Mouse (Mus musculus): ENCODE results near the gene Olfr484. TPM values are rescaled to one million over a fixed set of nuclear protein-coding genes. Genes with fewer than 3 reads are reported as not detected.

Gene Olfr484
- not detected in 2 replicates for polyA plus RNA-seq (2012; ENCODE audit: low replicate concordance)

GRCm38 (mm10) chr7:108127349-108127748 is at the start of gene Olfr484:
Gene Olfr484 (minus strand): TSS chr7:108127449.

GRCm38 (mm10) chr7:108172642-108173041 is 45.4 kb upstream of the Olfr484 start, which contains the start of gene Olfr486:
Gene Olfr486 (minus strand): TSS chr7:108172742.

DNA sequence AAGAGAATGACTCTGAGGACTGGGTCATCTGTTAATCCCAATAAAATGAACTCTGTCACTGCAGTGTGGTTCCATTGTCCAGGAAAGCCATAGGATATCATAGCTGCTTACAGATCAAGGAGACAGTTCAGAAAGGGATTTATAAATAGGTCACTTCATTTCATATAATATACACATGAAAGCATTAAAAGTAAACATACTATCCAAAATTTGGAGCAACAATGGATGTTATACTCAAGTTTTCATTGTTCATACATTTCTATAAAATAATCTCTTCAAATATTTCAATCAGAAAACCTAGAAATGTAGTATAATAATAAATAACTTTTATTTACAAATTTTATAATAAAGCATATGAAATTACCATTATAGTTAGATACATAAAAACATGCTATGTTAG is 32.5 kb upstream of the Olfr484 start, which contains the start of gene Olfr485:
TSS of gene Olfr485 (minus strand) at position 101 of the 400 bp plus-strand sequence.

DNA sequence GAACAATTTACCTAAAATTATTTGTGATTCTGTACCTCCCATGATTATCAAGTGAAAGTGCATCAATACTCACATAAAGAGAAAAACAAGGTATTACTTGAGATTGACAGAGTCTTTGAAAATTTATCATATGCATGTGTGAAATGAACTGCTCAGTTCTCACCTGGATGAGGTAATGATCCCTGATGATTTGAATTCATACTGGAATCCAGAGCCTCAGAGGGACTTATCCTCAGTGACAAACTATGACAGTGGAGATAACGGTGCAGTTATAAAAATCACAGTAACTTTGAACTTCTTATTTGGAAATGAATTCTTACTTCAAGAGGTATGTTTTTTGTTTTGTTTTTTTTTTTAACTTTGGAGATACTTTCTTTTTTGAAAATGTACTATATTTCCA is 26.7 kb downstream of the Olfr484 start, which contains the start of gene Olfr483:
TSS of gene Olfr483 (plus strand) at position 301 of the 400 bp plus-strand sequence.

DNA sequence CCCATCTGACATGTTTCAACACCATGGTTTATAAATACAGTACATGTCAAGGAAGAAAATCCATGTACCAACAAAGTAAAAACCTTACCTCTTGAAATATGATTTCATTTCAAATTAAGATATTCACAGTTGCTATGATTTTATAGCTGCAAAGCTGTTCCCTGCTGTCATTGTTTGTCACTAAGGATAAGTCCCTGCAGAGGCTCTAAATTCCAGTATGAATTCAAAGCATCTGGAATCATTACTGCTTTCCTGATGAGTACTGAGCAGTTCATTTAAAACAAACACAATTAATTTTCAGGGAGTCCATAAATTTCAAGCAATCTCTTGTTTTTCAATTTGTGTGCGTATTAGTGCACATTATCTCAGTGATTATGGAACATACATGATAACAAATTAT is 29.8 kb downstream of the Olfr484 start, which contains the start of gene Olfr482:
TSS of gene Olfr482 (minus strand) at position 101 of the 400 bp plus-strand sequence.

GRCm38 (mm10) chr7:108079555-108079954 is 47.7 kb downstream of the Olfr484 start, which contains the start of gene Olfr481:
Gene Olfr481 (plus strand): TSS chr7:108079855.

Other genes starting within 250 kb of the Olfr484 start
- gene Olfr472, start 229.5 kb downstream of the Olfr484 start, polyA plus RNA-seq (2012; ENCODE audit: low replicate concordance): not detected in 2 replicates
- not detected in 2 replicates for gene Olfr473, start 197.0 kb downstream of the Olfr484 start, polyA plus RNA-seq (2012; ENCODE audit: low replicate concordance)
- not detected in 2 replicates for gene Olfr474, start 172.8 kb downstream of the Olfr484 start, polyA plus RNA-seq (2012; ENCODE audit: low replicate concordance)
- gene Olfr476, start 162.6 kb downstream of the Olfr484 start, polyA plus RNA-seq (2012; ENCODE audit: low replicate concordance): not detected in 2 replicates
- gene Olfr477, start 140.8 kb downstream of the Olfr484 start, polyA plus RNA-seq (2012; ENCODE audit: low replicate concordance): not detected in 2 replicates
- gene Olfr478, start 93.5 kb downstream of the Olfr484 start, polyA plus RNA-seq (2012; ENCODE audit: low replicate concordance): not detected in 2 replicates
- not detected in 2 replicates for gene Olfr479, start 76.8 kb downstream of the Olfr484 start, polyA plus RNA-seq (2012; ENCODE audit: low replicate concordance)
- gene Olfr480, start 60.1 kb downstream of the Olfr484 start, polyA plus RNA-seq (2012; ENCODE audit: low replicate concordance): not detected in 2 replicates
- 0.03 TPM in 1 of 2 replicates, not detected in the other for gene Olfr481, start 47.6 kb downstream of the Olfr484 start, polyA plus RNA-seq (2012; ENCODE audit: low replicate concordance)
- not detected in 2 replicates for gene Olfr482, start 29.9 kb downstream of the Olfr484 start, polyA plus RNA-seq (2012; ENCODE audit: low replicate concordance)
- gene Olfr483, start 26.6 kb downstream of the Olfr484 start, polyA plus RNA-seq (2012; ENCODE audit: low replicate concordance): not detected in 2 replicates
- gene Olfr485, start 32.4 kb upstream of the Olfr484 start, polyA plus RNA-seq (2012; ENCODE audit: low replicate concordance): not detected in 2 replicates
- gene Olfr486, start 45.3 kb upstream of the Olfr484 start, polyA plus RNA-seq (2012; ENCODE audit: low replicate concordance): not detected in 2 replicates
- not detected in 2 replicates for gene Olfr487, start 87.2 kb upstream of the Olfr484 start, polyA plus RNA-seq (2012; ENCODE audit: low replicate concordance)
- 0.08 TPM in 1 of 2 replicates, not detected in the other for gene Olfr488, start 130.9 kb upstream of the Olfr484 start, polyA plus RNA-seq (2012; ENCODE audit: low replicate concordance)
- not detected in 2 replicates for gene Olfr490, start 161.5 kb upstream of the Olfr484 start, polyA plus RNA-seq (2012; ENCODE audit: low replicate concordance)
- not detected in 2 replicates for gene Olfr491, start 186.0 kb upstream of the Olfr484 start, polyA plus RNA-seq (2012; ENCODE audit: low replicate concordance)
- gene Olfr492, start 196.2 kb upstream of the Olfr484 start, polyA plus RNA-seq (2012; ENCODE audit: low replicate concordance): not detected in 2 replicates
- not detected in 2 replicates for gene Olfr493, start 219.5 kb upstream of the Olfr484 start, polyA plus RNA-seq (2012; ENCODE audit: low replicate concordance)
- gene Olfr494, start 237.9 kb upstream of the Olfr484 start, polyA plus RNA-seq (2012; ENCODE audit: low replicate concordance): not detected in 2 replicates